Mouse (Mus musculus) liver (tissue): Measurements from ENCODE around the gene Dlec1.

Source experiments
- DNase-seq: peaks from one replicate; pipeline ENCODE4 v3.0.0-alpha.2; 2020; ENCODE audit warnings: mixed read lengths

Dlec1 gene

DNA sequence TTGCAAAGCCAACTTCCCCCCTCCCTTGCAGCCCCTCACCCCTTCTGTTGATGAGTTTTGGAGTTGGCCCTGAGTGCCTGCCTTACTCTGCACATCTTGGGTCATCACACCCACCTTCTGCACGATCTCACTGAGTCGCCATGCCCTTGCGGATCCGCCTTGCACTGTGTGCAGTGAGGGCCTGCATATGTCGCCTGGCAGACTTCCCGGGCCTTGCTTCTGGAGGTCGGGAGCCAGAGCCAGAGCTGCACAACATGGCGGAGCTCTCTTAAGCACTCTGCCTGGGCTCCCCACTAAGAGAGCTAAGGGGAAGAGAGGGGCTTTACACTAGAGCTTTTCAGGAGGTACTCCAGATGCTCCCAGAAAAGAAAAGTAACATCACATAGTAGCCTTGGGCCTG, 42.4 kb downstream of the Dlec1 start:
- DNase-seq: no peak

DNA sequence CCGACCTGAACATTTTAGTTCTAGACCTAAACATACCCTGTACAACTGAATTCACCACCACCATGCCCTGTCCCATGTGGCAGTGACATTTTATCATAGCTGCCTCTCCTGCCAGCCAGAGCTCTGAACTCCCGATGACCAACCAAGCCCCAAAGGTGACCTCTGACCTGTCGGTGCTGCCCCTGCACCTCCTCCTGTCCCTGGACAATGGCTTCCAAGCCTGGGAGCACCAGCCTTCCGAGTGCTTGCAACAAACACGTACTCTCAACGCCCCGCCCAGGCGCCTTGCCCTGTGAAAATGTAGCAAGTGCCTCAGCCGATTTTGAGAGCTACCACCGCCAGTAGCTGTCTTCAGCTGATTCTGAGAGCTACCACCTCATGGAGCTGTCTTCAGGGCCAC, 42.9 kb downstream of the Dlec1 start:
- DNase-seq: no peak

DNA sequence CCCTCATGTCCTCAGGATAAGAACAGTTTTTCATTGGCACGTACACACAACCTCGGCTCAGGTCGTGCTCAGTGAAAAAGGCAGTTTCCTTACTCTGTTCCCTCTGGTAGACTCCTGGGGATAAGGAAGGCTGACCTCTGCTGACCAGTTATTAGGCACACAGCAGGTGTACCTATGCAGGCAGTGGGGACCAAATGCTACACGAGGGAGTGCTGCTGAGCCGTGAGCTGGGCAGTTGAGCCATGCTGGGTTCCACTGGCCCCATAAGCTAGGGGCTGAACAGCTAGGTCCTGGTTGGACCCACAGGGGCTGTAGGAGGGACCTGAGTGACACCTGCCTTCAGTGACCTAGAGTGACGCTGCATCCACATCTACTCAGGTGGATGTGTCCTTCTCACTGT, 43.4 kb downstream of the Dlec1 start:
- DNase-seq: no peak

DNA sequence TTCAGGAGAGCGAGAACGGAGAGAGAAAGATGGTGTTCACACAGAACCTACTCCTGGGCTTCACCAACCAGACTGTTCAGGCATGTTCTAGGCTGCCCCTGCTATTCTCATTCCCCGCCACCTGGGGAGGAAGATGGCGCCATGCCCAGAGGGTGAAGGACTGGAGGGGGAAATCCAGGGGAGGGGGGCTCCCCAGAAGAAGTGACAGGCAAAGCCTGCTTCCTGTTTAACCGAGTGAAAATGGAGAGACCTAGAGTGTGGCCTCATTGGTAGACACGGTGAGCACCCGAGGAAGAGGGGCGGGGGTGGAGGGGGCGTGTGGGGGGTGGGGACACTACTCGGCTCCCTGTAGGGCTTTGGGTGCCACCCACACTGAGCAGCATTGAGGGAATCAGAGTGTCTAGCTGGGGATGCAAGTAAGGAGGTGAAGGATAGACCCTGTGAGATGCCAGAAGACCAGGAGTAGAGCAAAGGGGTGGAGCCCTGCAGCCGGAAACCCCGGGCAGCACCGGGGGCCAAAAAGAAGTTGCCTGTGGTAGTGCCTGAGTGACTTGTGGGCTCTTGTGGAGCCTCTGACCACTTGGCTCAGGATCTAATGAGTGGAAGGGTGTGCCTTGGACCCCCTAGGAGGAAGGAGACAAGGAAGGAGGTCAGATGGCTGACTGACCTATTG, 44.0 kb downstream of the Dlec1 start:
- DNase-seq: no peak

DNA sequence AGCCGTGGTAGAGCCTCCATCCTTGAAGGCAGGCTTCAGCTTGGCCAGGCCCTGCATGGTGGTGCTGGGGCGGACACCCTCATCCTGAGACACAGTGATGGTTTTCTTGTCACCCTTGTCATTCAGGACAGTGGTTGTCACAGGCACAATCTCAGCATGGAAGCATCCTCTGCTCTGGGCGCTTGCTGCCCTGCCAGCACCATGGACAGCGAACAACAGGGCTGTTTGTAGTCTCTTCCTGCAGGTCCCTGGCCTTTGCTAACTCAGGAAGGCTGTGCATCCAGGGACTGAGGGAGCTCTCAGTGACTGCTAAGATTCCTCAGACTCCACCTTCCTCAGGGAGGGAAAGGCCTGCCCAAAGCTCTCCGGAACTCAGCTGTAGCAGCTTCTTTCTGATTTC, 47.3 kb downstream of the Dlec1 start:
- DNase-seq: peak; percentile 63

DNA sequence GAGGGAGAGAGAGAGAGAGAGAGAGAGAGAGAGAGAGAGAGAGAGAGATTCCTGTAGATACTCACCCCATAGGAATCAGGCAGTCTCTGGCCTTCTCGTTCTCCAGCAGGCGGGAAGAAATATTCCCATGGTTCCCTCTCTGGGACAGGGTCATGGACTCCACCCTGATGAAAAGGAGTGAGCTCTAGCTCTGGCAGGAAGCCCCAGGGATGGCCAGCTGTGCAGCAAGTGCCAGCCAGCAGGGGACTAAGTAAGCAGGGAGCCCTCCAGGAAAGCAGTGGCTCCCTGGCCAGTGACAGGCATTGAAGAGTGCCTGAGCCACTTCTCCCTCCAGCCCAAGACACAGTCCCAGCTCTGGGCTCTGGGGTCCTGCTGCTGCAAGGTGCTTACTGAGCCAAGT, 49.5 kb downstream of the Dlec1 start:
- no peak for DNase-seq

DNA sequence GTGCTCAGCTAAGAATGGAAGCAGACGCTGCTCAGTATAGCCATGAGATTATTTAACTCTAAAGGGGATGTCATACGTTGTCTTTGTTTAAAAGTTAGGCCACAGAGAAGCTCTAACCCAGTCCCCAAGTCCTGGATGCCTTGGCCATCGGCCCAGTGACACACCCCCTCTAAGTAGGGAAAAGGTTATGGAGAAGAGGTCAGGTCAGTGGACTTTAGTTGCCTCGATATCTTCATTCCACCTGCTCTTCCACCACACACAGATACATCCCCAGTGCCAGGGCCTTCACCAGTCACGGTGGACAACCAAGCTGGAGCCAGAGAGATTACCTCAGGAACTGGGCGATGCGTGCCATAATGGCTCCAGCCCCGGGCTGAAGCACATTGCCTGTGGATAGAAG, 53.1 kb downstream of the Dlec1 start:
- DNase-seq: no peak

DNA sequence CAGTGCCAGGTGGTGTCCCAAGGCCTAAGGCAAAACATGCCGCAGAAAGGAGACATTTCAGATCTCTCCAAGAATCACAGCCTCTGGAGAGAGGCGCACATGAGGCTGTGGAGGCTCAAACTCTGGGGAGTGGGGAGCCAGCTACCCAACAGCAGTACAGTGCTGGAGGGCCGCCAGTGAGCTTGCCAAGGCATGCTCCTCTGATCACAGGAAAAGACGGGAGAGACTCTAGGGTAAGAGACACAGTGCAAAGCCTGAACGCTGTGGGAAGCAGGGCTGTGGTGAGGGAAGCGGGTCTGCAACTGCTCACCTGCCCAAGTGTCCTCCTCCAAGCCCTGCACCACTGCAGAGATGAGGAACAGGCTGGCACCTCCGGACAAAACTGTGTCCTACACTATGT, 53.5 kb downstream of the Dlec1 start:
- DNase-seq: no peak

DNA sequence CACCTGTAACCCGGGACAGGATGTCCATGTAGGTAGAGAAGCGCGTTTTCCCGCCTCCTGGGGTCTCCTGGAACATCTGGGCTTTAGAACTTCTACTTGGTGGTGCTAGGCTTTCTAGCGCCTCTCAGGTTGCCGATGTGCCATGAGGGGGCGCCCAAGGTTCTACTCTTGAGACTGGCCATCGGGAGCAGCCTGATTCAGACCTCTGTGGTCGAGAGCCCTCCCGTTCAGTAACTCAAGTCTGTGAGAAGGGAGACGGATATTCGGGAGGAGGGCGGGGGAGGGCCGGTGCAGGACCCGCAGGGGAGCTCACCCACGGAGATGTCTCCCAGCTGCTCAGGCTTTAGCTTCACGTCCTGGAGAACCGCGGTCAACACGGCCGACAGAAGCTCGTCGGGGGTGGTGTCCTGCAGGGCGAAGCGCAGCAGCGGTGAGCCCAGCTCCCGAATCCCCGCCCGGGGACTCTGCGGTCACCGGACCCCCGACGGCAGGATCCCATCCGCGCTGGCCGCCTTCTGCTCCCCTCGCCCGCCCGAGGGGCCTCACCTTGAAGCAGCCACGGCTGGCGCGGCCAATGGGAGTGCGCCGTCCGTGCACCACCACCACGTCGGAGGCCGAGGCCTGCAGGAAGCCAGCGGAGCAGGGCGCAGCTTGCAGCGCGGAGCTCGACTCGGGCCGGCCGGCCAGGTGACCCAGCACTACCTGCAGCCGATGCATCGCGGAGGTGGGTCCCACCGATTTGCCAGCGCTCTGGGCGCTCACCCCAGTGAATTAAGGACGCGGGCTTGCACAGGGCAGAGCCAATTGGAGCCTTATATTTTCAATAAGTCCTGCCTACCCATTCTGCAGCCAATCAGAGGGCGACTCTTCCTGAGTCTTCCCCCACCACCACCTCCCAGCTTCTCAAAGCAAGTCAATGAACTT, 54.3 kb downstream of the Dlec1 start, which contains the start of gene Acaa1b:
Acaa1b (minus strand) TSS at position 816 of the 924 bp plus-strand sequence.
- DNase-seq: peak; percentile 72

DNA sequence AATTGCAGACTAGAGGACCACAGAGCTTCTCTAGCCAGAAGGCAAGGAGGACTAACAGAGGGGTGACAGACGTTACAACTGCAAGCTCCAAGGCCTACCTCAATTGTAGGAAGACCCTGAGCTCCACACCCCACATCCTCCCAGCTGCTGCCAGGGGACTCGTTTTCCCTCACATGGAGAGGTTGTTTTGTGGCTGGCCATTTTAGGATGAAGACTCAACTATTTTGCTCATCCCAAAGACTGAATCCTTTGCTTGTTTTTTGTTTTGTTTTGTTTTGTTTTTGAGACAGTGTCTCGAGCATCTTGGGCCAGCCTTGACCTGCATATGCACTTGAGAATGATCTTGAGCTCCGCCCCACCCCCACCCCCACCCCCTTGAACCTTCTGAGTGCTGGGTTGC, 56.6 kb downstream of the Dlec1 start, which contains the start of gene Gm47289:
Gm47289 (plus strand) TSS at position 301 of the 400 bp plus-strand sequence.
- no peak for DNase-seq

DNA sequence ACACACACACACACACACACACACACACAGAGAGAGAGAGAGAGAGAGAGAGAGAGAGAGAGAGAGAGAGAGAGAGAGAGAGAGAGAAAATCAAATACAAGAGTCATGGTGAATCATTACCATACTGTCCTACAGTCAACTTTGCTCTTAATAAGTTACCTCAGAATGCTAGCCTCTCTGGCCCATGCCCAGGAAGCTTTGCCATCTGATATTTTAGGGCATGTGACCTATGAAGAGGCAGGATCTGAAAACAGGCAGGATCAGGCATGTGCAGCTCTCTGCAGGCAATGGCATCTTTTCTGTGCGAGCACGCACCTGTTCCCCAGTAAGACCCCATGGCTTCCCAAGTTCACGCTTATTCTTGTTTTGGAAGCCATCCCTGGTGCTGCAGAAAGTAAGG, 58.4 kb downstream of the Dlec1 start:
- no peak for DNase-seq

DNA sequence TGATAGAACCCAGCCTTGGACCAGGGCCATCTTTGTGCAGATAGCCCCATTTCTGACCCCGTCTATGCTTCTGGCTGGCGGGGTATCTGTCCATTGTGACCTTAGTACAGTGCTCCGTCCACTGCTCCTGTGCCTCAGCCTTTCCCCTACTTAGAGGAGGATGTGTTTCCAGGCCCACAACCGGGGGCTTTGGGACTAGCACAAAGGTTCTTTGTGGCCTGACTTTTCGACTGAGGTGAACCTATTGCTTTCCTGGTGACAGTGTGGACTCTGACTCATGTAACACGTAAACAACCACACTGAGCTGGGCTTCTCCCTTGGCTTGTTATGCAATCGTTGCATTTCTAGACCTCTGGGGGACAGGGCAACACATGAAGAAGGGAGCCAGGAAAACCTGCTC, 62.5 kb downstream of the Dlec1 start:
- DNase-seq: no peak

DNA sequence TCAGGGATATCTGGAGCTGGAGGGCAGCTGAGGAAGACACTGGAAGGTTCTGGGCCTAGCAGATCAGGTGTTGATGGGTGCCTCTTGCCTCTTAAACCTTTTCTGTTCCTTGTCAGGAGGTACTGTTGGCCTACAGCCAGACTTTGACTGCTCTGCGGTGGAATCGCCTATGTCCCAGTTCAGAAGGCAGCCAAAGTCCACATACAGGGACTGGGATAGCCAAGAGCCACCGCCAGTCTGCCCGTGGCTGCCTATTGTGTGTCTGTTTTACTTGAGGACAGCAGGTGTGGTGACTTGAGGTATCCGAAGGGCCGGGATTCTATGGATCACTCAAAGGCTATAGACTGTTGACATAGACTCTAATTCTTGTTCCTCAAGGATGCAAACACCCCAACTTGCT, 63.3 kb downstream of the Dlec1 start:
- DNase-seq: no peak

DNA sequence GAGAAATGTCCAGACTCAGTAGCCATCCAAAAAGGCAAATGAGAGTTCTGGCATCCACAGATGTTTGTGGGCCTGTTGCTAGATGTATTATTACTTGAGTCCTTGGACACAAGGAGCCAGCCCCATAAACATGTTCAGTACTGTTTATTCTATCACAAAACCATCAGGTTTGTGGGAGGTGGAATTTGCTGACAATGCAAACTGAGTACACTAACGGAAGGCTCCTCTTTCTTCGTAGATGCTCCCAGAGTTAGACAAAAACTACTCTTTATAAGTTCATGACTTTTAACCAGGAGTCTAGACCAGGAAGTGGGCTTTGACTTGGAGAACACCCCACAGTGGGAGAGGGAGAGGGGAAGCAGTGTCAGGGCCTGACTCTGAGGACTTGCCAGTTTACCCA, 65.3 kb downstream of the Dlec1 start:
- DNase-seq: no peak

DNA sequence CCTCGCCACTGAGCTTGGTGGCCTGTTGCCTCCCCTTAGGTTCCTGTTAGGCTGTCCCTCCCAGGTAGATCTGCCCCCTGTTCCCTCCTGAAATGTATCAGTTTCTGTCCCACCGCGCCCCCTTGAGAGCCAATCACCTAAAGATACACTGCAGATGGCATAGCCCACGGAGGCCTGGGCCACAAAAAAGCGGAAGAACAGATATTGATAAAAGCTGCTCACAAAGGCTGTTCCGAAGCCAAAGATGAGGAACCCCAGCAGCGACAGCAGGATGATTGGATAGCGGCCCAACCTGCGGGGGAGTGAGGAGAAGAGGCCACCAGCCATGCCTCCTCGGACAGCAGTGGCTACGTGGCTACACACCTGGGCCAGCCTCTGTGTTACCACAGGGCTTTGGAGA, 77.0 kb downstream of the Dlec1 start:
- no peak for DNase-seq

DNA sequence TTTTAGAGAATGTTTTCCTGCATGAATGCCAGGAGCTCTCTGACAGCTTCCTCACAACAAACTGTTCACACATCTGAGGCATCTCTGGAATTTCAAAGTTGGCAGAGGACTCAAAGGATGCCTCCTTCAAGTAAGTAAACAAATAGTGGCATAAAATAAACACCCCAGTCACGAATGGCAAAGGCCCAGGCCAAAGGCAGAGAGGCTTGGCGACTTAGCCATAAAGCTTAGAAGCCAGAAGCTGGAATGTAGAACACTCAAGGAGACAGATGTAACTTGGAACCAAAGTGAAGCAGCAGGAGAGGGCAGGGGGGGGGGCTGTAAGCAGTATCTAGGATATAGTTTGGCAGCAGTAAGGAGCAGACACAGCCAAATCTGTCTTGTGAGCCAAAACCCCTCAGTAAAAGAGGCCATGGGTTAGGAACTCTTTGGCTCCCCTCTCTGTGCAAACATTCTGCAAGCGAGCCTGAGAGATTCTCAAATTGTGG, 79.0 kb downstream of the Dlec1 start:
- no peak for DNase-seq

DNA sequence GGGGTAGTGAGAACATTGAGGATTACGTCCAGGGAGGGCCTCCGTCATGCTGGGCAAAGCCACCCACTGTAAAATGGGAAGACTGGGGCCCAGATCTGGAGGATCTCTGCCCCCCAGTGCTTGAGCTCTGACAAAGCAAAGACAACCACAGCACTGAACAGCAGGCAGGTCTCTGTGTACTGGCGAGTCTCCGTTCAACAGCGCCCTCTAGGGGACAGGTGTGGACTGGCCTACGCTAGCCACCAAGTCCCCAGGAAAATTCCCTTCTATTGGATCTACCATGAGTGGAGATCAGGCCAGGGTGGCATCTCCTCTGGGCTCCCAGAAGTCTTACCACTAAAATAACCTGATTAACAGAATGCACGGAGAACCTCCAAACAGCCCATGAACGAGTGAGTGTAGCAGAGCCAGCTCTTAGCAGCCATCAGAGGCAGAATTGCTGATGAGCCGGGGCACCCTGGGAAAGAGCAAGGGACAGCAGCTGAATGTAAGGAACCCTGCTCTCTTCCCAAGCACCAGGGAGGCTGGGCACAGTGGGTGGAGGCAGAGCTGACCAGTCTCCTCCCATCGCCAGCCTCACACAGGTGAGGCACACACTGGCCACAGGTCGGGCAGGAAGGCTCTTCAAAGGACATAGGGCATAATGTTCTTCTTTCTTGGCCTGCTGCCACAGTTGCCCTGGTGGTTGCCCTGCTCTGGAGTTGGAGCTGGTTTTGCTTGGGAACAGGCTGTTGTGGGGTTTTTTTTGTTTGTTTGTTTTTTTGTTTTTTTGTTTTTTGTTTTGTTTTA, 90.1 kb downstream of the Dlec1 start:
- peak; percentile 58 for DNase-seq
